Comparison of ENCODE assay signal across 37 mouse cellular contexts in genomic region chr1:78502527-78502926, GRCm38 (mm10). TPM values are rescaled to one million over a fixed set of nuclear protein-coding genes. Genes with fewer than 3 reads are reported as not detected.
A peak's percentile ranks its signal among the peaks of the same experiment; 100 is the strongest.
DNase-seq lines count a peak whose midpoint lies in the region; ATAC-seq and TF ChIP-seq lines count a peak whose summit lies in the region.
"Had no signal": no experiment of that assay in that cellular context is flagged by ENCODE, and none has a peak within 500 bp of the region (broad histone marks: within the 10 kb centered on the region; RNA-seq: fewer than 3 reads in every experiment).

No protein-coding gene starts in this region.

- H3K27ac ChIP-seq in heart, embryonic 12.5 days (ENCODE audit: poor library complexity, severe bottlenecking): no peak overlapping the region
- H3K27ac ChIP-seq in kidney, adult 2 months (ENCODE audit: insufficient read depth, low read depth, low read length): peak overlapping the region; percentile 95
- H3K27ac ChIP-seq: forebrain, embryonic 15.5 days; gastrocnemius, adult 2 months; heart, adult 2 months; heart, embryonic 13.5 days; hindbrain, embryonic 14.5 days; layer of hippocampus, adult 2 months; left cerebral cortex, adult 2 months; limb, embryonic 13.5 days; lung, embryonic 15.5 days; stomach, embryonic 15.5 days had no signal

- H3K9ac ChIP-seq in heart, embryonic 12.5 days: no peak overlapping the region
- H3K9ac ChIP-seq: forebrain, embryonic 15.5 days; heart, embryonic 13.5 days; hindbrain, embryonic 14.5 days; limb, embryonic 13.5 days; lung, embryonic 15.5 days; stomach, embryonic 15.5 days had no signal

- H3K36me3 ChIP-seq in heart, embryonic 12.5 days: no peaks in the 10 kb centered on the region
- H3K36me3 ChIP-seq in kidney, adult 2 months (ENCODE audit: control insufficient read depth, insufficient read depth, low read length): no peaks in the 10 kb centered on the region
- H3K36me3 ChIP-seq: forebrain, embryonic 15.5 days; heart, embryonic 13.5 days; limb, embryonic 13.5 days; lung, embryonic 15.5 days; stomach, embryonic 15.5 days had no signal

- no peak for TF ChIP-seq CTCF in kidney, adult 2 months (conservative IDR thresholded peaks at IDR 0.05; ENCODE audit: insufficient read depth, insufficient read length, low read depth, low read length)

- DNase-seq in heart, adult 11 months: peak; percentile 31
- DNase-seq in kidney, adult 2 months: peak; percentile 92
- DNase-seq in kidney, postnatal 10 days: peak; percentile 69
- DNase-seq in yolk sac, embryonic 10.5 days (ENCODE audit: low spot score): peak; percentile 83
- DNase-seq in ovary, postnatal 14 days (ENCODE audit: low spot score): no peak
- no peak for DNase-seq in lung, postnatal 25 days (ENCODE audit: low spot score)
- DNase-seq: adrenal gland, adult 2 months; cerebellum, adult 8-10 months; cerebellum, postnatal 25 days; gastrocnemius, adult 2 months; gastrocnemius, postnatal 36 days; heart, adult 2 months; heart, postnatal 10 days; lung, postnatal 4 days; midbrain, embryonic 14.5 days; retina, postnatal 1 day; right cerebral cortex, postnatal 14 days had no signal

- H3K9me3 ChIP-seq in heart, embryonic 12.5 days (replicated peaks): peaks cover 3% of the 10 kb centered on the region; the same call in 1 of the 2 replicates
- H3K9me3 ChIP-seq: forebrain, embryonic 15.5 days; heart, embryonic 13.5 days; lung, embryonic 15.5 days; stomach, embryonic 15.5 days had no signal

- H3K4me2 ChIP-seq in heart, embryonic 12.5 days: no peak overlapping the region
- H3K4me2 ChIP-seq: forebrain, embryonic 15.5 days; heart, embryonic 13.5 days; hindbrain, embryonic 14.5 days; limb, embryonic 13.5 days; liver, embryonic 11.5 days; lung, embryonic 15.5 days; stomach, embryonic 15.5 days had no signal

- no peak overlapping the region for H3K4me3 ChIP-seq in heart, embryonic 12.5 days
- no peak overlapping the region for H3K4me3 ChIP-seq in kidney, adult 2 months (ENCODE audit: insufficient read depth, low read depth, low read length)
- H3K4me3 ChIP-seq: forebrain, embryonic 15.5 days; gastrocnemius, adult 2 months; heart, adult 2 months; heart, embryonic 13.5 days; layer of hippocampus, adult 2 months; left cerebral cortex, adult 2 months; limb, embryonic 13.5 days; lung, embryonic 15.5 days; stomach, embryonic 15.5 days had no signal

- ATAC-seq in heart, embryonic 12.5 days (ENCODE audit: insufficient number of reproducible peaks, low FRiP score): no peak
- ATAC-seq in megakaryocyte, adult 5-6 weeks (ENCODE audit: poor library complexity, severe bottlenecking): no peak
- ATAC-seq: activated CD4-positive, CD25-positive, alpha-beta regulatory T cell, adult 4 months; forebrain, embryonic 15.5 days had no signal

- no peak for TF ChIP-seq POLR2A in kidney, adult 2 months (IDR thresholded peaks at IDR 0.05; ENCODE audit: low read depth, low read length)

- H3K27me3 ChIP-seq in heart, embryonic 12.5 days (replicated peaks): no peaks in the 10 kb centered on the region
- H3K27me3 ChIP-seq in kidney, adult 2 months (replicated peaks; ENCODE audit: control insufficient read depth, insufficient read depth, low read length): no peaks in the 10 kb centered on the region
- H3K27me3 ChIP-seq: forebrain, embryonic 15.5 days; heart, embryonic 13.5 days; limb, embryonic 13.5 days; lung, embryonic 15.5 days; stomach, embryonic 15.5 days had no signal

- H3K4me1 ChIP-seq in heart, embryonic 12.5 days (replicated peaks): no peaks in the 10 kb centered on the region
- no peaks in the 10 kb centered on the region; the same call in 1 of the 2 replicates for H3K4me1 ChIP-seq in kidney, adult 2 months (ENCODE audit: control insufficient read depth, insufficient read depth, low read length)
- H3K4me1 ChIP-seq: forebrain, embryonic 15.5 days; heart, embryonic 13.5 days; limb, embryonic 13.5 days; lung, embryonic 15.5 days; stomach, embryonic 15.5 days had no signal

- 81% methylated on average over 6 of the region's 6 CpGs for WGBS in heart, embryonic 12.5 days
- WGBS in kidney, adult 2 months: 65% methylated on average over 6 of the region's 6 CpGs

RNA-seq across cellular contexts. Expression of gene Mogat1, which starts 8.3 kb away (rescaled TPM):
- not detected in 2 replicates for polyA plus RNA-seq in heart, embryonic 12.5 days (2016; fragmentation: Nextera tagmentation; extraction: Ambion mirVana)
- polyA plus RNA-seq in kidney, adult 2 months (2012; rRNA removed): 109 and 120 TPM in 2 replicates
- not detected in 2 replicates for total RNA-seq in megakaryocyte, adult 5-6 weeks (2015)
- 0.69 TPM in 1 of 2 replicates, not detected in the other for total RNA-seq in megakaryocyte, adult 5-6 weeks (2017)
- total RNA-seq: CH12.LX; ES-E14; gastrocnemius, adult 2 months; gastrocnemius, postnatal 36 days; heart, adult 2 months; hematopoietic stem cell, adult 5-6 weeks; layer of hippocampus, adult 2 months; layer of hippocampus, postnatal 14 days; left cerebral cortex, adult 2 months; left cerebral cortex, postnatal 25 days; monocyte, adult 5-6 weeks had no signal
- polyA plus RNA-seq: activated CD4-positive, CD25-positive, alpha-beta regulatory T cell, adult 4 months; C2C12; forebrain, embryonic 15.5 days; heart, embryonic 13.5 days; limb, embryonic 13.5 days; liver, embryonic 11.5 days; liver, embryonic 16.5 days had no signal

RNA-seq across cellular contexts. Expression of gene BC035947, which starts 9.4 kb away (rescaled TPM):
- 0.10 TPM in 1 of 2 replicates, not detected in the other for polyA plus RNA-seq in heart, embryonic 12.5 days (2016; fragmentation: Nextera tagmentation; extraction: Ambion mirVana)
- polyA plus RNA-seq in kidney, adult 2 months (2012; rRNA removed): 14.6 and 14.9 TPM in 2 replicates
- total RNA-seq in megakaryocyte, adult 5-6 weeks (2015): not detected in 2 replicates
- total RNA-seq in megakaryocyte, adult 5-6 weeks (2017): not detected in 2 replicates
- total RNA-seq: CH12.LX; gastrocnemius, adult 2 months; gastrocnemius, postnatal 36 days; heart, adult 2 months; heart, postnatal 10 days; hematopoietic stem cell, adult 5-6 weeks; monocyte, adult 5-6 weeks had no signal
- polyA plus RNA-seq: activated CD4-positive, CD25-positive, alpha-beta regulatory T cell, adult 4 months; C2C12; liver, embryonic 11.5 days; liver, embryonic 16.5 days had no signal

RNA-seq across cellular contexts. Expression of gene Farsb, which starts 13.8 kb away (rescaled TPM):
- polyA plus RNA-seq in heart, embryonic 12.5 days (2016; fragmentation: Nextera tagmentation; extraction: Ambion mirVana): 100 and 105 TPM in 2 replicates
- 19.8 and 23.1 TPM in 2 replicates for polyA plus RNA-seq in kidney, adult 2 months (2012; rRNA removed)
- 46.4 and 53.8 TPM in 2 replicates for total RNA-seq in megakaryocyte, adult 5-6 weeks (2015)
- total RNA-seq in megakaryocyte, adult 5-6 weeks (2017): 27.6 and 29.6 TPM in 2 replicates

Comparison
In these comparisons a context has a peak if more than half of its experiments do, and no peak if none do; other contexts are left out.
1. DNase-seq: peak in heart, adult 11 months (single experiment), kidney, adult 2 months (single experiment), kidney, postnatal 10 days (single experiment) and yolk sac, embryonic 10.5 days (single experiment); none in ovary, postnatal 14 days (single experiment) and lung, postnatal 25 days (single experiment).
2. RNA of gene Mogat1, which starts 8.3 kb away (polyA plus RNA-seq): 109 to 120 TPM in kidney, adult 2 months; not detected in heart, embryonic 12.5 days; every median in the first group is over 100 times any median in the second.
3. RNA of gene BC035947, which starts 9.4 kb away (polyA plus RNA-seq): 14.6 to 14.9 TPM in kidney, adult 2 months; 0.10 TPM in heart, embryonic 12.5 days; every median in the first group is over 10 times any median in the second.